Mouse (Mus musculus): Measurements from ENCODE around the gene Gbgt1. TPM values are rescaled to one million over a fixed set of nuclear protein-coding genes. Genes with fewer than 3 reads are reported as not detected.
"Not testable (repeated sequence)": the region's sequence is repeated elsewhere in the genome, so short reads cannot be mapped to it uniquely, and the experiment has no call there.

The Gbgt1 gene
- polyA plus RNA-seq, 1 experiment from 2014 or later = 0.50 TPM

- Histone ChIP-seq H3K9me3 (replicated peaks) (no peaks in the 10 kb centered on the region), H3K27me3 (peaks cover 9% of the 10 kb centered on the region; the same call in 1 of the 2 replicates), H3K9ac (no peak overlapping the region), H3K4me3 (replicated peaks) (no peak overlapping the region), H3K36me3 (replicated peaks) (no peaks in the 10 kb centered on the region), H3K4me2 (no peak overlapping the region), H3K27ac (replicated peaks) (no peak overlapping the region), H3K4me1 (replicated peaks) (no peaks in the 10 kb centered on the region)
- no peak for ATAC-seq (ENCODE audit: insufficient read depth)
- WGBS (ENCODE audit: insufficient replicate concordance) = 64% methylated on average over 13 of the region's 13 CpGs
Measured at GRCm38 (mm10) chr2:28504676-28505075, 8.0 kb downstream of the Gbgt1 start.

GRCm38 (mm10) chr2:28505795-28506194 lies 9.1 kb downstream of the Gbgt1 start, which contains the start of gene Gm10134:
Gm10134 (plus strand) TSS chr2:28506095.
- H3K4me3 ChIP-seq (replicated peaks) = no peak within 1 kb of the TSS
- no peaks in the 10 kb centered on the region for H3K9me3 ChIP-seq (replicated peaks)
- H3K27ac ChIP-seq (replicated peaks) = no peak within 1 kb of the TSS
- WGBS (ENCODE audit: insufficient replicate concordance) = 53% methylated on average over 3 of the region's 3 CpGs
- ATAC-seq (ENCODE audit: insufficient read depth) = no peak
- H3K36me3 ChIP-seq (replicated peaks) = no peaks in the 10 kb centered on the region
- peaks cover 15% of the 10 kb centered on the region for H3K27me3 ChIP-seq
- no peak within 1 kb of the TSS for H3K9ac ChIP-seq
- no peak within 1 kb of the TSS for H3K4me2 ChIP-seq
- no peaks in the 10 kb centered on the region for H3K4me1 ChIP-seq (replicated peaks)

DNA sequence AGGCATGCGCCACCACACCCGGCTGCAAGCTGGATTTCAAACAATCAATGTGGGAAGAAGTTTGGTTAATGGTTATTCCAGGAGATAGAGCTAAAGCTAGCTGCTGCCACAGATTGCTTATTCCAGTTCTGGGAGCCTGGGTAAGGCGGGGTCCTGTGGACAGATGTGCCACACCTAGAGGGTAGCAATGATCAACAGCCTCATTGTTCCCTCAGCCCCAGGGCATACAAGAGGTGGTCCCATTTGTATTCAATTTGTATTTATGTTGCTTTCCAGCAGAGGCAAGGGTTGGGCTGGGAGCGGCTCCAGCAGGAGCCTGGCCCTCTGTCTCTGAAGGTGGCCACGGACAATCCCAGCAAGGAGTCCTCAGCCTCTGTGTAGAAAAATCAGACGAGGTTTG lies 9.6 kb downstream of the Gbgt1 start:
- no peak overlapping the region for H3K4me3 ChIP-seq (replicated peaks)
- 64% methylated on average over 6 of the region's 6 CpGs for WGBS (ENCODE audit: insufficient replicate concordance)
- no peak overlapping the region for H3K9ac ChIP-seq
- no peak overlapping the region for H3K4me2 ChIP-seq
- no peaks in the 10 kb centered on the region for H3K36me3 ChIP-seq (replicated peaks)
- peaks cover 20% of the 10 kb centered on the region for H3K27me3 ChIP-seq
- H3K27ac ChIP-seq (replicated peaks) = no peak overlapping the region
- no peaks in the 10 kb centered on the region for H3K4me1 ChIP-seq (replicated peaks)
- H3K9me3 ChIP-seq (replicated peaks) = no peaks in the 10 kb centered on the region
- no peak for ATAC-seq (ENCODE audit: insufficient read depth)

GRCm38 (mm10) chr2:28511600-28511999 lies 14.9 kb downstream of the Gbgt1 start:
- peaks cover 49% of the 10 kb centered on the region for H3K27me3 ChIP-seq
- 34% methylated on average over 5 of the region's 5 CpGs for WGBS (ENCODE audit: insufficient replicate concordance)
- H3K4me2 ChIP-seq = not testable (repeated sequence)

DNA sequence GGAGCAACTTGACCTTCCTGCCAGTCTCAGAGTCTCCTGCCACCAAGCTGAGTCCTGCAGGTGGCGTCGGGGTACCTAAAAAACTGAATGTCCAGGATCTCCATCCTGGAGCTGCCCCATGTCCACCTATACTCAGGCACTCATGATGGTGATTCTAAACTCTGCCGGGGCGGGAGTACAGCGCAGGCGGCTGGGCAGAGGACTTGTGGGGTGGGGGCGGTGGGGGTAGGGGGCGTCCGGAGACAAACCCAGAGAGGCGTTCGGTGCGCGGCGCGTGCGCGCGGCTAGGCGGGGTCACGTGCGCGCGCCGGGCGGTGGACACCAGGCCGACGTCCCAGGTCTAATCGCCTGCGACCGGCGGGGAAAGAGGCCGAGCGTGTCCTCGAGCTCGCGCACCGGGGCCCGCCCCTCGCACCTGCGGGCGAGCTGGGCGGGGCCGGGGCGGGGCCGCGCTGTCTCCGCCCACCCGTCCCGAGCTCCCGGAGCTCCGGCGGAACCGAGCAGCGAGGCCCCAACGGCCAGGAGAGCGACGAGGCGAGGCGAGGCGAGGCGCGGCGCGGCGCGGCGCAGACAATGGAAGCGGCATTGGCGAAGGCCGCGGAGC lies 16.2 kb downstream of the Gbgt1 start, which contains the start of gene Ralgds:
Gene Ralgds (plus strand): TSS at position 328 of the 604 bp plus-strand sequence.
- Histone ChIP-seq H3K27ac (replicated peaks) (no peak within 1 kb of the TSS), H3K9me3 (replicated peaks) (no peaks in the 10 kb centered on the region), H3K36me3 (replicated peaks) (no peaks in the 10 kb centered on the region), H3K4me1 (replicated peaks) (peaks cover 15% of the 10 kb centered on the region), H3K9ac (no peak within 1 kb of the TSS; the same call in 1 of the 2 replicates), H3K4me3 (replicated peaks) (peak within 1 kb of the TSS; percentile 53), H3K27me3 (peaks cover 45% of the 10 kb centered on the region), H3K4me2 (peak within 1 kb of the TSS; percentile 83)
- ATAC-seq (ENCODE audit: insufficient read depth) = peak; percentile 40; the same call in 1 of the 2 replicates
- under 1% methylated on average over 71 of the region's 71 CpGs for WGBS (ENCODE audit: insufficient replicate concordance)

More at GRCm38 (mm10) chr2:28511600-28511999, 14.9 kb downstream of the Gbgt1 start:
- H3K9ac ChIP-seq; H3K9me3 ChIP-seq (replicated peaks); H3K27ac ChIP-seq (replicated peaks); H3K4me3 ChIP-seq (replicated peaks); ATAC-seq (ENCODE audit: insufficient read depth); H3K36me3 ChIP-seq (replicated peaks): not testable (repeated sequence)
- H3K4me1 ChIP-seq (replicated peaks) = peaks cover 15% of the 10 kb centered on the region

DNA sequence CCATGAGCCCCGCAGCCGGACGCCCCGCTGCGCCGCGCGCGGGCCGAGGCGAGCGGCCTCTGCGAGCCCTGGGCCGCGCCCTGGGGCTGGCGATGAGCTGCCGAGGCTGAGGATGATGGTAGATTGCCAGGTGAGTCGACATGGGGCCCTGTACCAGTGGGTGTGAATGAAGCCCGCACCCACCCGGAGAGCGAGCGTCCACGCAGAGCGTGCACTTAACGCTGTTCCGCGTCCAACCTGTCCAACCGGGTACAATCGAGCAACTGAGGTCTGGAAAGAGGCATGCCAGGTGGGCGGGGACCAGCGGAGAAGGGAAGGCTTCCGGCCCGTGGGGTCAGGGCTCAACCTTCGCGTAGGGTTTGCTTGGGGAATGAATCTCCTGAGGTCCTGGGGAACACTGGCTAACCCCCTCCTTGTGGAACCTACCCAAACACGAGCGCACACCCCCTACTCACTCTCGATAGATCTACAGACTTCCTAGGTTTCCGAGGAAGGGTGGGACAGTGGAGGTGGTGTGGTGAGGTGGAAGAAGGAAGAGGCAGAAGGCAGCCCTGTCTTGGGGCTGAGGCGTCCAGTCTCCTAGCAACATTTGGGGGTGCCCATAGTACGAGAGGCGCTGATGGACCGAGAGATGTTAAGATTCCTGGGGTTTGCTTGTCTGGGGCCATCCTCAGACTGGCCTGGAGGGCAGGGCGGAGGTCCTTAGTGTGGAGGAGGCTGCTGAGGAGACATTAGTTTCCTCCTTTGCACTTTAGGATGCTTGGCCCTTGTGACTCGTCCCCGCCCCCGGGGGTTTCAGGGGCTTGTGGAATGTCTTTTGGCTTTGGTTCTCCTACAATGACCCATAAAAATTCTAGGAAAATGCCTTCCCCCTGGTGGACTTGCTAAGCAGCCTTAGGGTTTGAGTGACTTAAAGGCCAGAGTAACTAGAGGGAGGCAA lies 17.0 kb downstream of the Gbgt1 start:
- H3K27me3 ChIP-seq = peaks cover 45% of the 10 kb centered on the region
- H3K4me3 ChIP-seq (replicated peaks) = peak overlapping the region; percentile 53
- H3K27ac ChIP-seq (replicated peaks) = no peak overlapping the region
- no peaks in the 10 kb centered on the region for H3K9me3 ChIP-seq (replicated peaks)
- peak overlapping the region; percentile 83 for H3K4me2 ChIP-seq
- no peak; the same call in 1 of the 2 replicates for ATAC-seq (ENCODE audit: insufficient read depth)
- no peak overlapping the region; the same call in 1 of the 2 replicates for H3K9ac ChIP-seq
- H3K4me1 ChIP-seq (replicated peaks) = peaks cover 15% of the 10 kb centered on the region
- 5% methylated on average over 47 of the region's 47 CpGs for WGBS (ENCODE audit: insufficient replicate concordance)
- H3K36me3 ChIP-seq (replicated peaks) = no peaks in the 10 kb centered on the region

DNA sequence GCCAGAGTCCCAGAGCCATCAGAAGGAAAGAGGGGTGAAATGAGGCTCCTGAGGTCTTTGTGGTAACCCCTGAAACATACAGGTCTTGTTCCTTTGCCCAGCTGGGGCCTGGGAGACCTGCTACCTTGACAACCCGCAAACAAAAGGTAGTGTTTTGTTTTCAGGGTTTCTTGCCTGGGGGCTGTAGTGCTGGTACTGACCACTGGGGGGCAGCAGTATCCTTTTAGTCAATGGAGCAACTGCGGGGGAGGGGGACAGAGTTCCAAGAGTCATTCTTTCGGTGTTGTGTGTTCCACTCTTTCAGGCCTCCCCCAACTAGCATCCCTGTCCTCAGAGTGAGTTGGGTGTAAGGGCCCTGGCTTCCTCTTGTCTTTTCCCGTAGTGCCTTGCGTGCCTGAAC lies 17.8 kb downstream of the Gbgt1 start:
- H3K9ac ChIP-seq = no peak overlapping the region
- no peak for ATAC-seq (ENCODE audit: insufficient read depth)
- peak overlapping the region; percentile 83; the same call in 1 of the 2 replicates for H3K4me2 ChIP-seq
- no peak overlapping the region for H3K4me3 ChIP-seq (replicated peaks)
- no peaks in the 10 kb centered on the region for H3K36me3 ChIP-seq (replicated peaks)
- H3K4me1 ChIP-seq (replicated peaks) = peaks cover 15% of the 10 kb centered on the region
- no peaks in the 10 kb centered on the region for H3K9me3 ChIP-seq (replicated peaks)
- 19% methylated on average over 5 of the region's 5 CpGs for WGBS (ENCODE audit: insufficient replicate concordance)
- H3K27me3 ChIP-seq = peaks cover 45% of the 10 kb centered on the region
- no peak overlapping the region for H3K27ac ChIP-seq (replicated peaks)

DNA sequence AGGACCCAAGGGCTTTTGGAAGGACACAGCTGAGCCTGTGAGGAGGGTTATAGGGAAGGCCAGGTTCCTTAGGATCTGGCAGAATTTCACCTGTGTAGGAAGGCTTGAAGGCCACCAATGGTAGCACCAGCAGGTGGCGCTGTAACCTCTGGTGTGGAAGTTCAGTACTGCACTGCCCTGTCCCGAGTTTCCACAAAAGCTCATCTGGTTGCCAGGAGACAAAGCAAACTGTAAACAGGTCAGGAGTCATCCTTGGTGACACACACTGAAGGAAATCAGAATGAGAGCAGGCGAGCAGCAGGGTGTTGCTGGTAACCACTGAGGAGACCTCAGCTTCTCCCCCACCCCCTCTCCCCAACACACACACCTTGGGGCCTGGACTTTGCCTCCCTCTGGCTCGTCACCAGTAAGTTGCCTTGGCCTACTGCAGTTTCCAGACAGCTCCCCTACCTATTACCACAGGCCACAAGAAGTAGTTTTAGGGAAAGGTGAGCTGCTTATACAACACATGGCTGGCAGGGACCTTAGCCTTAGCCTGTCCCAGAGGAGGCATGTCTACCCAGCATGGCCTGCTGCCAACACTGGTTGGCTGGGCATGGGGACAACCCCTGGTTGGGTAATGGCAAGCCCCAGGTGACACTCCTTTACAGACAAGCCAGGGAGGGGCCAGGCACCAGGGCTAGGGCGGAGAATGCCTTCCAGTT lies 20.7 kb downstream of the Gbgt1 start:
- peaks cover 24% of the 10 kb centered on the region for H3K27me3 ChIP-seq
- H3K4me2 ChIP-seq = no peak overlapping the region
- H3K4me1 ChIP-seq (replicated peaks) = peaks cover 15% of the 10 kb centered on the region

DNA sequence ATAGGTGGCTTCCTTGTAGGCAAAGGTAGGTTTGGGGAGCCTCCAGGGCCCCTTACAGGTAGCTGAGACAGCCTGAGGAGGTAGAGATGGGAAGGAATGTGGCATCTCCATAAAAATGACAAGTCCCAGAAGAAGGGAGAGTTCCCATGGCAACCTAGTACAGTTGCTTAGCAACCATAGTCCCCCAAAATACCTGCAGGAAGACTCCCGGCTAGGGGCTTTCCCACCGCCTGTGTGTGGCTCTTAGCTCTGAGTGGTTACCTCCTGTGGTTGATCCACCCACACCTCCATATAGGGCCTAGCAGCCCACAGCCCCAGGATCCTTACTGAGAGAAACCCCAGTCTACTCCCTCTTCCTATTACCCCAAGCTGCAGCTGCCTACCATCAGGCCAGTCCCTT lies 21.5 kb downstream of the Gbgt1 start:
- Histone ChIP-seq H3K36me3 (replicated peaks) (no peaks in the 10 kb centered on the region), H3K9ac (no peak overlapping the region), H3K27ac (replicated peaks) (no peak overlapping the region), H3K4me3 (replicated peaks) (no peak overlapping the region), H3K9me3 (replicated peaks) (no peaks in the 10 kb centered on the region), H3K4me1 (replicated peaks) (peaks cover 10% of the 10 kb centered on the region), H3K27me3 (peaks cover 15% of the 10 kb centered on the region), H3K4me2 (no peak overlapping the region)
- ATAC-seq (ENCODE audit: insufficient read depth) = no peak
- 90% methylated on average over 2 of the region's 2 CpGs for WGBS (ENCODE audit: insufficient replicate concordance)

More for the DNA sequence above, 20.7 kb downstream of the Gbgt1 start:
- WGBS (ENCODE audit: insufficient replicate concordance) = 26% methylated on average over 5 of the region's 5 CpGs
- H3K36me3 ChIP-seq (replicated peaks) = no peaks in the 10 kb centered on the region
- no peak overlapping the region for H3K4me3 ChIP-seq (replicated peaks)
- H3K27ac ChIP-seq (replicated peaks) = no peak overlapping the region
- no peaks in the 10 kb centered on the region for H3K9me3 ChIP-seq (replicated peaks)
- no peak overlapping the region for H3K9ac ChIP-seq
- ATAC-seq (ENCODE audit: insufficient read depth) = no peak; the same call in 1 of the 2 replicates

- ATAC-seq (ENCODE audit: insufficient read depth) = no peak
- Histone ChIP-seq H3K9me3 (replicated peaks) (no peaks in the 10 kb centered on the region), H3K9ac (no peak overlapping the region), H3K27me3 (no peaks in the 10 kb centered on the region), H3K4me3 (replicated peaks) (no peak overlapping the region), H3K4me2 (no peak overlapping the region), H3K36me3 (replicated peaks) (no peaks in the 10 kb centered on the region), H3K27ac (replicated peaks) (no peak overlapping the region), H3K4me1 (replicated peaks) (peaks cover 13% of the 10 kb centered on the region)
- 51% methylated on average over 5 of the region's 5 CpGs for WGBS (ENCODE audit: insufficient replicate concordance)
Measured at GRCm38 (mm10) chr2:28520581-28520980, 23.9 kb downstream of the Gbgt1 start.

All from liver, embryonic 15.5 days (tissue).